Mouse (Mus musculus) testis, adult 2 months (tissue): ENCODE measurements around the gene Zfp641. TPM values are rescaled to one million over a fixed set of nuclear protein-coding genes. Genes with fewer than 3 reads are reported as not detected.

Source experiments
- H3K27ac ChIP-seq: fragments of 200-500 bp; 2 replicates; pipeline ENCODE4 v1.5.1; 2012; ENCODE audit warnings: low read depth, low read length; ENCODE audit not compliant: control insufficient read depth, insufficient read depth
- H3K27me3 ChIP-seq: fragments of 200-500 bp; 2 replicates; pipeline ENCODE4 v1.6.1; 2012; ENCODE audit warnings: mild to moderate bottlenecking, low read length, moderate library complexity; ENCODE audit not compliant: control insufficient read depth, insufficient read depth
- H3K36me3 ChIP-seq: fragments of 200-500 bp; 2 replicates; pipeline ENCODE4 v1.6.1; 2012; ENCODE audit warnings: mild to moderate bottlenecking, low read length; ENCODE audit not compliant: control insufficient read depth, insufficient read depth
- H3K4me1 ChIP-seq: fragments of 200-500 bp; 2 replicates; pipeline ENCODE4 v1.6.1; 2012; ENCODE audit warnings: low read length; ENCODE audit not compliant: control insufficient read depth, insufficient read depth
- H3K4me3 ChIP-seq: fragments of 200-500 bp; 2 replicates; pipeline ENCODE4 v1.5.1; 2012; ENCODE audit warnings: low read depth, mild to moderate bottlenecking, low read length, moderate library complexity, mixed read lengths; ENCODE audit not compliant: control insufficient read depth
- CTCF ChIP-seq: fragments of 200-500 bp; IDR thresholded peaks from 2 replicates; pipeline ENCODE4 v1.5.1; 2012; ENCODE audit warnings: low read depth, mild to moderate bottlenecking, inconsistent platforms, low read length, moderate library complexity; ENCODE audit not compliant: control insufficient read depth, insufficient read depth, insufficient replicate concordance
- POLR2A ChIP-seq: fragments of 200-500 bp; IDR thresholded peaks from 2 replicates; pipeline ENCODE4 v1.6.1; 2012; ENCODE audit warnings: low read depth, mild to moderate bottlenecking, inconsistent platforms, low read length, moderate library complexity; ENCODE audit not compliant: control insufficient read depth
- polyA plus RNA-seq: library from polyadenylated mRNA; depleted of rRNA; stranded (reverse); fragments of >200 nt; gene quantifications from 2 replicates; pipeline ENCODE4 v1.2.3, GENCODE M21; 2012; rRNA removed

Zfp641 gene
- 0.65 and 0.81 TPM in 2 replicates for polyA plus RNA-seq

- H3K4me1 ChIP-seq, result peaks cover 5% of the 10 kb centered on the region
- TF ChIP-seq POLR2A (no peak), CTCF (no peak)
- no peak within 1 kb of the TSS for H3K27ac ChIP-seq
- peak within 1 kb of the TSS; percentile 75 for H3K4me3 ChIP-seq
- no peaks in the 10 kb centered on the region for H3K27me3 ChIP-seq
- H3K36me3 ChIP-seq, result no peaks in the 10 kb centered on the region
Observed at GRCm38 (mm10) chr15:98295628-98296551, at the start of gene Zfp641. TSS of gene Zfp641 (minus strand) at chr15:98296161.

- no peaks in the 10 kb centered on the region for H3K36me3 ChIP-seq
- H3K27ac ChIP-seq, result no peak within 1 kb of the TSS
- peaks cover 3% of the 10 kb centered on the region for H3K4me1 ChIP-seq
- no peak within 1 kb of the TSS for H3K4me3 ChIP-seq
- no peaks in the 10 kb centered on the region for H3K27me3 ChIP-seq
- no peak for TF ChIP-seq CTCF
- TF ChIP-seq POLR2A, result no peak
Observed at GRCm38 (mm10) chr15:98340887-98341286, 44.9 kb upstream of the Zfp641 start, which contains the start of gene Olfr284. TSS of gene Olfr284 (minus strand) at chr15:98340987.

- Histone ChIP-seq H3K36me3 (no peaks in the 10 kb centered on the region), H3K27me3 (no peaks in the 10 kb centered on the region), H3K4me1 (no peaks in the 10 kb centered on the region), H3K27ac (no peak within 1 kb of the TSS), H3K4me3 (no peak within 1 kb of the TSS)
- TF ChIP-seq CTCF (no peak), POLR2A (no peak)
Observed at GRCm38 (mm10) chr15:98317177-98317724, 21.3 kb upstream of the Zfp641 start, which contains the start of gene Olfr285. TSS of gene Olfr285 (minus strand) at chr15:98317353.

GRCm38 (mm10) chr15:98315703-98316102 lies 19.7 kb upstream of the Zfp641 start:
- Histone ChIP-seq H3K27ac (no peak overlapping the region), H3K4me1 (no peaks in the 10 kb centered on the region), H3K4me3 (no peak overlapping the region), H3K36me3 (no peaks in the 10 kb centered on the region), H3K27me3 (no peaks in the 10 kb centered on the region)
- TF ChIP-seq CTCF (no peak), POLR2A (no peak)

- no peak overlapping the region for H3K4me3 ChIP-seq
- H3K27me3 ChIP-seq, result no peaks in the 10 kb centered on the region
- no peak for TF ChIP-seq POLR2A
- no peak for TF ChIP-seq CTCF
- no peak overlapping the region for H3K27ac ChIP-seq
- H3K4me1 ChIP-seq, result peaks cover 5% of the 10 kb centered on the region
- no peaks in the 10 kb centered on the region for H3K36me3 ChIP-seq
Observed at GRCm38 (mm10) chr15:98293651-98294050, 2.3 kb downstream of the Zfp641 start.

GRCm38 (mm10) chr15:98288566-98288965 lies 7.4 kb downstream of the Zfp641 start:
- no peak overlapping the region for H3K27ac ChIP-seq
- H3K27me3 ChIP-seq, result no peaks in the 10 kb centered on the region
- no peak overlapping the region for H3K4me3 ChIP-seq
- TF ChIP-seq CTCF, result no peak
- peaks cover 6% of the 10 kb centered on the region; the same call in 1 of the 2 replicates for H3K4me1 ChIP-seq
- H3K36me3 ChIP-seq, result no peaks in the 10 kb centered on the region

- no peak overlapping the region for H3K4me3 ChIP-seq
- H3K27me3 ChIP-seq, result no peaks in the 10 kb centered on the region
- H3K36me3 ChIP-seq, result no peaks in the 10 kb centered on the region
- no peak for TF ChIP-seq POLR2A
- TF ChIP-seq CTCF, result no peak
- peaks cover 6% of the 10 kb centered on the region; the same call in 1 of the 2 replicates for H3K4me1 ChIP-seq
- H3K27ac ChIP-seq, result no peak overlapping the region
Observed at GRCm38 (mm10) chr15:98286418-98286817, 9.5 kb downstream of the Zfp641 start.
